Mouse (Mus musculus): Measurements from ENCODE around the gene Shroom2.

- TF ChIP-seq POLR2A (IDR thresholded peaks at IDR 0.05; ENCODE audit: low read depth, low read length) (no peak), CTCF (IDR thresholded peaks at IDR 0.05; ENCODE audit: borderline replicate concordance, insufficient read depth, low read length) (peak; percentile 27; the same call in 1 of the 2 replicates)
Observed at GRCm38 (mm10) chrX:152705397-152705796, 63.9 kb downstream of the Shroom2 start.
